Mouse (Mus musculus) liver, postnatal 0 days (tissue): ENCODE measurements around the gene Sgtb. TPM values are rescaled to one million over a fixed set of nuclear protein-coding genes. Genes with fewer than 3 reads are reported as not detected.

ENCODE experiments used
- ATAC-seq: fragments of 200-750 bp; cut with Nextera tagmentation; 2 replicates; pipeline ENCODE4 v1.8.0; 2017; ENCODE audit warnings: mild to moderate bottlenecking, moderate library complexity
- DNase-seq: peaks from one replicate; pipeline ENCODE4 v3.0.0-alpha.2; 2016
- H3K27ac ChIP-seq: fragments of 300-500 bp; sonication (generic); 2 replicates; pipeline ENCODE4 v1.5.1; 2014; ENCODE audit warnings: antibody characterized with exemption, moderate library complexity, mild to moderate bottlenecking, low read depth
- H3K27me3 ChIP-seq: fragments of 300-500 bp; sonication (generic); 2 replicates; pipeline ENCODE4 v1.6.1; 2014; ENCODE audit warnings: low read length, control low read depth, mixed read lengths; ENCODE audit not compliant: insufficient read depth
- H3K36me3 ChIP-seq: fragments of 300-500 bp; sonication (generic); replicated peaks from 2 replicates; pipeline ENCODE4 v1.6.1; 2014; ENCODE audit warnings: mild to moderate bottlenecking, control low read depth, low read length, moderate library complexity, mixed read lengths; ENCODE audit not compliant: insufficient read depth
- H3K4me1 ChIP-seq: fragments of 300-500 bp; sonication (generic); 2 replicates; pipeline ENCODE4 v1.6.1; 2014; ENCODE audit warnings: antibody characterized with exemption, mild to moderate bottlenecking, control low read depth; ENCODE audit not compliant: insufficient read depth
- H3K4me2 ChIP-seq: fragments of 300-500 bp; sonication (generic); 2 replicates; pipeline ENCODE4 v1.6.1; 2014; ENCODE audit warnings: low read depth, mild to moderate bottlenecking, low read length, moderate library complexity, mixed read lengths
- H3K4me3 ChIP-seq: fragments of 300-500 bp; sonication (generic); 2 replicates; pipeline ENCODE4 v1.5.1; 2014; ENCODE audit warnings: low read depth, low read length
- H3K9ac ChIP-seq: fragments of 300-500 bp; sonication (generic); replicated peaks from 2 replicates; pipeline ENCODE4 v1.6.1; 2014; ENCODE audit warnings: mild to moderate bottlenecking, moderate library complexity
- H3K9me3 ChIP-seq: fragments of 300-500 bp; sonication (generic); 2 replicates; pipeline ENCODE4 v1.6.1; 2016; ENCODE audit warnings: mild to moderate bottlenecking, control low read depth, low read length, mixed read lengths
- CTCF ChIP-seq: sonication (generic); IDR thresholded peaks from 2 replicates; pipeline ENCODE4 v1.5.1; 2016; ENCODE audit warnings: antibody characterized with exemption, low read depth
- EP300 ChIP-seq: IDR thresholded peaks from 2 replicates; pipeline ENCODE4 v1.6.1; 2016; ENCODE audit warnings: antibody characterized with exemption, low read depth, mild to moderate bottlenecking
- WGBS: fragments of 180-500 bp; shearing (Covaris S2); extraction: QIAGEN DNeasy Blood & Tissue Kit; methylation state at CpG from one replicate; pipeline ENCODE4 v1.1.7; 2014; ENCODE audit not compliant: insufficient replicate concordance; 5-methylcytosine and 5-hydroxymethylcytosine counted together
- polyA plus RNA-seq: library from polyadenylated mRNA; unstranded; fragments of >200 nt; fragmentation: Nextera tagmentation; extraction: Ambion mirVana; gene quantifications from 2 replicates; pipeline ENCODE4 v1.2.1, GENCODE M21; 2015

Sgtb gene
- polyA plus RNA-seq, 1 experiment from 2014 or later = 2.1 TPM

DNA sequence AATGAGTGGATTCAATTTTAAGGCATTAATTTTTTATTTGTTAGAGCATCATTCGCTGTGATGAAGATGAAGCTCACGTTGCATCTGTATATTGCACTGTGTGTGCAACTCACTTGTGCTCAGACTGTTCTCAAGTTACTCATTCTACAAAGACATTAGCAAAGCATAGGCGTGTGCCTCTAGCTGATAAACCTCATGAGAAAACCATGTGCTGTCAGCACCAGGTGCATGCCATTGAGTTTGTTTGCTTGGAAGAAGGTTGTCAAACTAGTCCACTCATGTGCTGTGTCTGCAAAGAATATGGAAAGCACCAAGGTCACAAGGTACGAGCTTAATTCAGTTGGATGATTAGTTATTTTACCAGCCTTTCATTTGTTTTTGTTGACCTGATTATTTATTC, 77.8 kb downstream of the Sgtb start:
- no peak for DNase-seq
- WGBS = 81% methylated on average over 4 of the region's 4 CpGs
- TF ChIP-seq EP300 = no peak
- no peak for TF ChIP-seq CTCF
- Histone ChIP-seq H3K9me3 (no peaks in the 10 kb centered on the region), H3K4me2 (no peak overlapping the region), H3K27me3 (no peaks in the 10 kb centered on the region), H3K4me1 (no peaks in the 10 kb centered on the region), H3K4me3 (no peak overlapping the region), H3K36me3 (peaks cover 34% of the 10 kb centered on the region), H3K27ac (no peak overlapping the region), H3K9ac (no peak overlapping the region)
- no peak for ATAC-seq

Other genes starting within 250 kb of the Sgtb start
- gene Erbin, start 189.2 kb upstream of the Sgtb start, polyA plus RNA-seq = 7.7 and 7.9 TPM in 2 replicates
- 40.4 and 61.5 TPM in 2 replicates for gene Nln, start 127 bp upstream of the Sgtb start, polyA plus RNA-seq
- gene Trappc13, start 68.7 kb downstream of the Sgtb start, polyA plus RNA-seq = 19.8 and 21.5 TPM in 2 replicates
- gene Trim23, start 69.1 kb downstream of the Sgtb start, polyA plus RNA-seq = 5.6 and 6.4 TPM in 2 replicates
- gene Cenpk, start 118.9 kb downstream of the Sgtb start, polyA plus RNA-seq = 41.6 and 45.4 TPM in 2 replicates
- 5.6 and 5.8 TPM in 2 replicates for gene Ppwd1, start 119.1 kb downstream of the Sgtb start, polyA plus RNA-seq
- gene Adamts6, start 178.1 kb downstream of the Sgtb start, polyA plus RNA-seq = 0.27 and 0.32 TPM in 2 replicates